Mouse (Mus musculus): Measurements from ENCODE around the gene Olfr832. TPM values are rescaled to one million over a fixed set of nuclear protein-coding genes. Genes with fewer than 3 reads are reported as not detected.
"Not testable (repeated sequence)": the region's sequence is repeated elsewhere in the genome, so short reads cannot be mapped to it uniquely, and the experiment has no call there.

The Olfr832 gene
- not detected in 2 replicates for polyA plus RNA-seq (2012)

DNA sequence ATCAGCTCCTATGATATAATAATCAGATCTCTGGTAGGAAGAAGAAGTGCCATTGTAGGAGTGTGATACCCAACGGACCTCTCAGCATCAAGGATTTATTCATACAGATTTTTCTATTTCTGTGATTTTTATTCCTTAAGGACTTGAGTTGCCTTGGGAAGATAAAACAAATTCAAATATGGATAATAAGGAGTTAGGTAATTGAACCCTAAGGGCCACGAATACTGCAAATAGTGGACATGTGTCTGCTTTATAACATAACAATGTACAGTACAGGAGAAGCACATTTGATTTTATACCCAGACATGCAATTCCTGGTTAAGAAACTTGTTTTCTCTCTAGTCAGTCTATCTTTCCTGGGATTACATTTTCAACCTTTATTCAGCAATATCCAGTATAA is at the start of gene Olfr832:
TSS of gene Olfr832 (plus strand) at position 301 of the 400 bp plus-strand sequence.
- not testable (repeated sequence) for TF ChIP-seq GATA1 (IDR thresholded peaks at IDR 0.05; ENCODE audit: low read length)

DNA sequence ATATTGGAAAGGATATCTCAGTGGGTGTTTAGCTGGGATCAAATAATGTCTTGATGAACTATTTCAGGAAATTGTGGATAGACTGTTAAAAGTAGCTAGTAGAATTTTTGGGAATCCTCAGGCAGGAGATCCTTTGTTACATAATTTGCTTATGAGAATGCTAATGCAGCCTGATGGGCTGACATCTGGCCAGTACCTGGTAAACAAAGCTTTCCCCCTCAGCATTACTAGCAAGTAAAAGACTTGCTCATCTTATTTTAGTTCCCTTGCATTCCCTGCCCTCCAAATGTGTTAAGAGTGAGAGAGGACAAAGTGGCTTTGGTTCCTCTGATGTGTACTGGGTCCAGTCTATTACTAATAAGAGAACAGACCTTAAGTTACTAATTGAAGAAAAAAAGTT is 25.1 kb downstream of the Olfr832 start:
- TF ChIP-seq GATA1 (IDR thresholded peaks at IDR 0.05; ENCODE audit: low read length), result no peak

DNA sequence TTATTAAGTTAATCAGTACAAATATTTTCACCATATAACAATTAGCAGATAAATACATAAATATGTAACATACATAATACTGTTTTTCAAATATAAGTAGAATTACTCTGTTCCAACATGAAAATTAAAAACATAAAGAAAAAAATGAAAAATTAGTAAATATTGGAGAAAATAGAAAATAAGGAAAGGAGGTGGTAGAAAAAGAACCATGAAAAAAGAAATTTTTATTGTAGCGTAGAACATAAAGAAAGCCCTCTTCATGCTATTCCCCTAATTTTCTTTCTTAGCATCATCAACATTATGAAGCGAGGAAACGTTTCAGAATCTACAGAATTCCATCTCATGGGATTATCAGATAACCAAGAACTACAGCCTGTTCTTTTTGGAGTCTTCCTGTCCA is 50.8 kb downstream of the Olfr832 start, which contains the start of gene Olfr834:
TSS of gene Olfr834 (plus strand) at position 301 of the 400 bp plus-strand sequence.
- TF ChIP-seq GATA1 (IDR thresholded peaks at IDR 0.05; ENCODE audit: low read length), result no peak

Other genes starting within 250 kb of the Olfr832 start
- gene Olfr24, start 173.1 kb upstream of the Olfr832 start, polyA plus RNA-seq (2012), result not detected in 2 replicates
- not detected in 2 replicates for gene Olfr828, start 117.6 kb upstream of the Olfr832 start, polyA plus RNA-seq (2012)
- not detected in 2 replicates for gene Olfr829, start 82.2 kb upstream of the Olfr832 start, polyA plus RNA-seq (2012)
- not detected in 2 replicates for gene Olfr830, start 62.4 kb upstream of the Olfr832 start, polyA plus RNA-seq (2012)
- not detected in 2 replicates for gene Olfr834, start 50.9 kb downstream of the Olfr832 start, polyA plus RNA-seq (2012)
- not detected in 2 replicates for gene Olfr835, start 95.6 kb downstream of the Olfr832 start, polyA plus RNA-seq (2012)
- gene Olfr836, start 183.3 kb downstream of the Olfr832 start, polyA plus RNA-seq (2012), result not detected in 2 replicates
- not detected in 2 replicates for gene Olfr837, start 199.2 kb downstream of the Olfr832 start, polyA plus RNA-seq (2012)
- gene Olfr839-ps1, start 240.2 kb downstream of the Olfr832 start, polyA plus RNA-seq (2012), result not detected in 2 replicates